Mouse (Mus musculus): ENCODE measurements around the gene Plod2. TPM values are rescaled to one million over a fixed set of nuclear protein-coding genes. Genes with fewer than 3 reads are reported as not detected.

Plod2 gene
- total and polyA plus RNA-seq, 3 experiments: not detected

GRCm38 (mm10) chr9:92547821-92548220 is 5.8 kb downstream of the Plod2 start:
- TF ChIP-seq IRF4 (IDR thresholded peaks at IDR 0.05; ENCODE audit: low read depth, low read length) (no peak), RCOR1 (conservative IDR thresholded peaks at IDR 0.05; ENCODE audit: low read depth, low read length) (no peak), POLR2A (IDR thresholded peaks at IDR 0.05; ENCODE audit: low read depth, low read length) (no peak), UBTF (IDR thresholded peaks at IDR 0.05; ENCODE audit: low read depth, low read length) (no peak), MYC (IDR thresholded peaks at IDR 0.05; ENCODE audit: low read depth, low read length) (no peak), EP300 (IDR thresholded peaks at IDR 0.05; ENCODE audit: low read length) (no peak), GABPA (IDR thresholded peaks at IDR 0.05; ENCODE audit: insufficient replicate concordance, low read depth, low read length) (no peak), ZMIZ1 (IDR thresholded peaks at IDR 0.05; ENCODE audit: low read depth, low read length) (no peak), RAD21 (IDR thresholded peaks at IDR 0.05; ENCODE audit: low read depth, low read length) (no peak), SIN3A (IDR thresholded peaks at IDR 0.05; ENCODE audit: low read length) (no peak)
- no peak for DNase-seq (ENCODE audit: extremely low read depth)
- no peak overlapping the region for H3K27ac ChIP-seq (ENCODE audit: insufficient read depth, low read depth)
- H3K36me3 ChIP-seq (replicated peaks in 1 of 2; ENCODE audit: control insufficient read depth in 1 of 2, insufficient read depth in 1 of 2, low read length in 1 of 2): no peaks in the 10 kb centered on the region
- peaks cover 0 to 5% of the 10 kb centered on the region in 2 experiments; a peak in 1 of 4 replicates for H3K4me1 ChIP-seq (ENCODE audit: control insufficient read depth in 1 of 2, insufficient read depth in 2 of 2)
- H3K79me2 ChIP-seq (replicated peaks; ENCODE audit: control insufficient read depth, extremely low read depth, insufficient read depth, poor library complexity, severe bottlenecking): no peaks in the 10 kb centered on the region
- H3K4me3 ChIP-seq (replicated peaks in 1 of 3; ENCODE audit: low read depth in 2 of 3, low read length in 2 of 3, poor library complexity in 1 of 3): no peak overlapping the region
- no peaks in the 10 kb centered on the region for H3K27me3 ChIP-seq (replicated peaks)
- in situ Hi-C loops (cut with MboI; ENCODE audit: low pct_ligation_motif_present, low pct_unique_long_range_greater_than_20kb, low sequenced_read_pairs) (no loop called here), dilution Hi-C loops (cut with MboI; ENCODE audit: extremely low pct_ligation_motif_present, extremely low pct_unique_long_range_greater_than_20kb, low sequenced_read_pairs) (no loop called here)
- no peak overlapping the region for H3K9ac ChIP-seq (ENCODE audit: insufficient read depth, low read depth)
- no peaks in the 10 kb centered on the region for H3K9me3 ChIP-seq (replicated peaks; ENCODE audit: low read length)
- H3K4me2 ChIP-seq (ENCODE audit: insufficient read depth, low read depth, poor library complexity, severe bottlenecking): no peak overlapping the region

- dilution Hi-C loops (cut with MboI; ENCODE audit: extremely low pct_ligation_motif_present, extremely low pct_unique_long_range_greater_than_20kb, low sequenced_read_pairs): no loop called here
- Histone ChIP-seq H3K4me3 (replicated peaks in 1 of 3; ENCODE audit: low read depth in 2 of 3, low read length in 2 of 3, poor library complexity in 1 of 3) (no peak overlapping the region), H3K4me1 (ENCODE audit: control insufficient read depth in 1 of 2, insufficient read depth in 2 of 2) (peaks cover under 1 to 5% of the 10 kb centered on the region in 2 experiments; a peak in 1 of 4 replicates), H3K79me2 (replicated peaks; ENCODE audit: control insufficient read depth, extremely low read depth, insufficient read depth, poor library complexity, severe bottlenecking) (no peaks in the 10 kb centered on the region), H3K27me3 (replicated peaks) (no peaks in the 10 kb centered on the region), H3K27ac (ENCODE audit: insufficient read depth, low read depth) (no peak overlapping the region), H3K9ac (ENCODE audit: insufficient read depth, low read depth) (no peak overlapping the region), H3K9me3 (replicated peaks; ENCODE audit: low read length) (no peaks in the 10 kb centered on the region), H3K4me2 (ENCODE audit: insufficient read depth, low read depth, poor library complexity, severe bottlenecking) (no peak overlapping the region), H3K36me3 (replicated peaks in 1 of 2; ENCODE audit: control insufficient read depth in 1 of 2, insufficient read depth in 1 of 2, low read length in 1 of 2) (no peaks in the 10 kb centered on the region)
- in situ Hi-C loops (cut with MboI; ENCODE audit: low pct_ligation_motif_present, low pct_unique_long_range_greater_than_20kb, low sequenced_read_pairs): no loop called here
- TF ChIP-seq ZC3H11A (IDR thresholded peaks at IDR 0.05; ENCODE audit: low read depth, low read length) (no peak), POLR2AphosphoS2 (IDR thresholded peaks at IDR 0.05; ENCODE audit: low read depth, low read length) (no peak), EP300 (IDR thresholded peaks at IDR 0.05; ENCODE audit: low read length) (no peak), UBTF (IDR thresholded peaks at IDR 0.05; ENCODE audit: low read depth, low read length) (no peak)
- DNase-seq (ENCODE audit: extremely low read depth): no peak
Observed at GRCm38 (mm10) chr9:92548603-92549002, 6.6 kb downstream of the Plod2 start.

GRCm38 (mm10) chr9:92549811-92550490 is 7.9 kb downstream of the Plod2 start:
- no peaks in the 10 kb centered on the region for H3K36me3 ChIP-seq (replicated peaks in 1 of 2; ENCODE audit: control insufficient read depth in 1 of 2, insufficient read depth in 1 of 2, low read length in 1 of 2)
- no peak overlapping the region for H3K27ac ChIP-seq (ENCODE audit: insufficient read depth, low read depth)
- peaks cover 2 to 5% of the 10 kb centered on the region in 2 experiments; a peak in 1 of 4 replicates for H3K4me1 ChIP-seq (ENCODE audit: control insufficient read depth in 1 of 2, insufficient read depth in 2 of 2)
- no peak for DNase-seq (ENCODE audit: extremely low read depth)
- H3K4me2 ChIP-seq (ENCODE audit: insufficient read depth, low read depth, poor library complexity, severe bottlenecking): no peak overlapping the region
- H3K9me3 ChIP-seq (replicated peaks; ENCODE audit: low read length): no peaks in the 10 kb centered on the region
- in situ Hi-C loops (cut with MboI; ENCODE audit: low pct_ligation_motif_present, low pct_unique_long_range_greater_than_20kb, low sequenced_read_pairs): no loop called here
- no peak overlapping the region for H3K4me3 ChIP-seq (replicated peaks in 1 of 3; ENCODE audit: low read depth in 2 of 3, low read length in 2 of 3, poor library complexity in 1 of 3)
- no peaks in the 10 kb centered on the region for H3K27me3 ChIP-seq (replicated peaks)
- no peaks in the 10 kb centered on the region for H3K79me2 ChIP-seq (replicated peaks; ENCODE audit: control insufficient read depth, extremely low read depth, insufficient read depth, poor library complexity, severe bottlenecking)
- H3K9ac ChIP-seq (ENCODE audit: insufficient read depth, low read depth): no peak overlapping the region
- dilution Hi-C loops (cut with MboI; ENCODE audit: extremely low pct_ligation_motif_present, extremely low pct_unique_long_range_greater_than_20kb, low sequenced_read_pairs): no loop called here
- TF ChIP-seq EP300 (IDR thresholded peaks at IDR 0.05; ENCODE audit: low read length) (no peak), MEF2A (IDR thresholded peaks at IDR 0.05; ENCODE audit: borderline replicate concordance, low read depth, low read length) (no peak), ETS1 (conservative IDR thresholded peaks at IDR 0.05; ENCODE audit: low read depth, low read length) (no peak), SMC3 (IDR thresholded peaks at IDR 0.05; ENCODE audit: low read depth, low read length) (no peak), JUND (conservative IDR thresholded peaks at IDR 0.05; ENCODE audit: low read depth, low read length) (no peak), ZMIZ1 (IDR thresholded peaks at IDR 0.05; ENCODE audit: low read depth, low read length) (no peak), USF2 (conservative IDR thresholded peaks at IDR 0.05; ENCODE audit: low read depth, low read length) (no peak), BHLHE40 (IDR thresholded peaks at IDR 0.05; ENCODE audit: low read depth, low read length) (no peak), ZC3H11A (IDR thresholded peaks at IDR 0.05; ENCODE audit: low read depth, low read length) (no peak), IRF4 (IDR thresholded peaks at IDR 0.05; ENCODE audit: low read depth, low read length) (no peak), MXI1 (IDR thresholded peaks at IDR 0.05; ENCODE audit: low read depth, low read length) (no peak), ZKSCAN1 (IDR thresholded peaks at IDR 0.05; ENCODE audit: borderline replicate concordance, low read depth, low read length) (no peak), USF1 (IDR thresholded peaks at IDR 0.05; ENCODE audit: low read depth, low read length) (no peak), MYC (IDR thresholded peaks at IDR 0.05; ENCODE audit: low read depth, low read length) (no peak), MAX (IDR thresholded peaks at IDR 0.05; ENCODE audit: low read length) (no peak), NRF1 (IDR thresholded peaks at IDR 0.05; ENCODE audit: low read depth, low read length) (no peak), NELFE (IDR thresholded peaks at IDR 0.05; ENCODE audit: low read depth, low read length) (no peak), TBP (conservative IDR thresholded peaks at IDR 0.05; ENCODE audit: low read depth, low read length) (no peak)

All from CH12.LX (cell line).